In the genomic region with DNA sequence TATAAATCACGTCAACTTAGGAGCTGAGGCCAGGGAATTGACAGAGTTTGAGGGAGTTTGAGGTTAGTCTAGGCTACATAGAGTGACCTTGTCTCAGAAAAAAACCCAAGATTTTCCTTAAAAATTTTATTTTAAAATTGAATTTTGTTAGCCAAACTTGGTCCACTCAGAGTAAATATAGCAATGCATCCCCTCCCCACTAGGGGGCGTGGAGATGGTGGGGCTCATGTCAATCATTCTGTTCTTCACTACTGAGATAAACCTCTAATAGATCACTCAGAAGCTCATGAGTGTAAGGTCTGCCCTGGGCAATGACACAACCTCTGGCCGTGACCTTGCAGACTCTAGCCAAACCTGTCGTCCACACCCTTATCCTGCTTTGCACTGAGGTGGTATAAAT, we compare ENCODE assay signal across 28 mouse cellular contexts. TPM values are rescaled to one million over a fixed set of nuclear protein-coding genes. Genes with fewer than 3 reads are reported as not detected.
A peak's percentile ranks its signal among the peaks of the same experiment; 100 is the strongest.
DNase-seq lines count a peak whose midpoint lies in the region; ATAC-seq and TF ChIP-seq lines count a peak whose summit lies in the region.
"Not testable (repeated sequence)": the region's sequence is repeated elsewhere in the genome, so short reads cannot be mapped to it uniquely, and the experiment has no call there.
"Had no signal": no experiment of that assay in that cellular context is flagged by ENCODE, and none has a peak within 500 bp of the region (broad histone marks: within the 10 kb centered on the region; RNA-seq: fewer than 3 reads in every experiment).

No protein-coding gene starts in this region.

- not testable (repeated sequence) for H3K4me2 ChIP-seq in forebrain, postnatal 0 days (ENCODE audit: low read depth); hindbrain, postnatal 0 days (ENCODE audit: low read depth, low read length); lung, embryonic 14.5 days

- TF ChIP-seq POLR2A in small intestine, adult 2 months (IDR thresholded peaks at IDR 0.05; ENCODE audit: low read depth, low read length), result not testable (repeated sequence)

- DNase-seq in G1E (ENCODE audit: low spot score); forebrain, postnatal 0 days; hindbrain, postnatal 0 days (ENCODE audit: low spot score); layer of hippocampus, adult 2 months (ENCODE audit: low spot score in 2 of 2); lung, embryonic 14.5 days: not testable (repeated sequence)
- DNase-seq in thymus, postnatal 25 days, result peak; percentile 9

- H3K36me3 ChIP-seq in G1E (replicated peaks); forebrain, postnatal 0 days (ENCODE audit: insufficient read depth); hindbrain, postnatal 0 days (ENCODE audit: insufficient read depth, low read length); lung, embryonic 14.5 days (ENCODE audit: insufficient read depth); small intestine, adult 2 months (ENCODE audit: control insufficient read depth, insufficient read depth, low read length): not testable (repeated sequence)

- H3K27me3 ChIP-seq in G1E (ENCODE audit: insufficient read depth, low read length); forebrain, postnatal 0 days (ENCODE audit: insufficient read depth, low read length); hindbrain, postnatal 0 days (ENCODE audit: insufficient read depth, low read length); lung, embryonic 14.5 days (ENCODE audit: insufficient read depth, low read length); small intestine, adult 2 months (ENCODE audit: control insufficient read depth, insufficient read depth, low read length): not testable (repeated sequence)

- TF ChIP-seq CTCF in G1E (IDR thresholded peaks at IDR 0.05; ENCODE audit: low read depth, low read length), result peak; percentile 26; the same call in 1 of the 2 replicates
- 0 out of 2 replicates have a peak, but pooled peaks have one; percentile 8 for TF ChIP-seq CTCF in forebrain, postnatal 0 days (IDR thresholded peaks at IDR 0.05; ENCODE audit: low read depth)
- peak; percentile 25 for TF ChIP-seq CTCF in hindbrain, postnatal 0 days (IDR thresholded peaks at IDR 0.05; ENCODE audit: low read depth)
- TF ChIP-seq CTCF in layer of hippocampus, adult 2 months (conservative IDR thresholded peaks at IDR 0.05), result peak; percentile 69
- TF ChIP-seq CTCF in lung, embryonic 14.5 days (IDR thresholded peaks at IDR 0.05; ENCODE audit: low read depth), result peak; percentile 39
- TF ChIP-seq CTCF in small intestine, adult 2 months (IDR thresholded peaks at IDR 0.05; ENCODE audit: extremely low read depth, insufficient read length, insufficient replicate concordance, low read depth, low read length), result peak; percentile 27; the same call in 1 of the 2 replicates

- H3K4me1 ChIP-seq in G1E (ENCODE audit: insufficient read depth, low read depth, low read length); forebrain, postnatal 0 days (ENCODE audit: insufficient read depth); hindbrain, postnatal 0 days (ENCODE audit: insufficient read depth, low read length); lung, embryonic 14.5 days (ENCODE audit: insufficient read depth); small intestine, adult 2 months (ENCODE audit: control insufficient read depth, insufficient read depth, insufficient read length, low read length): not testable (repeated sequence)

- H3K27ac ChIP-seq in forebrain, postnatal 0 days (ENCODE audit: low read depth, low read length); hindbrain, postnatal 0 days; layer of hippocampus, adult 2 months; lung, embryonic 14.5 days (ENCODE audit: low read depth); small intestine, adult 2 months (ENCODE audit: insufficient read depth, low read depth, low read length): not testable (repeated sequence)

- not testable (repeated sequence) for ATAC-seq in G1E (ENCODE audit: extremely low read depth, insufficient number of reproducible peaks, low FRiP score, poor library complexity, severe bottlenecking); forebrain, postnatal 0 days; hindbrain, postnatal 0 days; lung, embryonic 14.5 days (ENCODE audit: insufficient read depth)

- not testable (repeated sequence) for H3K9ac ChIP-seq in forebrain, postnatal 0 days; hindbrain, postnatal 0 days (replicated peaks; ENCODE audit: low read length); lung, embryonic 14.5 days

- not testable (repeated sequence) for H3K9me3 ChIP-seq in G1E (replicated peaks); forebrain, postnatal 0 days (ENCODE audit: low read length); hindbrain, postnatal 0 days (ENCODE audit: low read length); lung, embryonic 14.5 days (ENCODE audit: low read depth, low read length)

- not testable (repeated sequence) for H3K4me3 ChIP-seq in G1E (ENCODE audit: low read depth, low read length); forebrain, postnatal 0 days (ENCODE audit: low read depth, low read length); hindbrain, postnatal 0 days (ENCODE audit: low read length); layer of hippocampus, adult 2 months; lung, embryonic 14.5 days (ENCODE audit: low read depth, low read length); small intestine, adult 2 months (ENCODE audit: low read depth, low read length)

- WGBS in forebrain, postnatal 0 days, result 67% methylated on average over 4 of the region's 4 CpGs
- WGBS in hindbrain, postnatal 0 days, result 67% methylated on average over 4 of the region's 4 CpGs
- 67% methylated on average over 4 of the region's 4 CpGs for WGBS in lung, embryonic 14.5 days
- 55% methylated on average over 4 of the region's 4 CpGs for WGBS in small intestine, adult 2 months

RNA-seq across cellular contexts. Expression of a gene that starts 21.4 kb away (rescaled TPM):
- not detected in 2 replicates for total RNA-seq in G1E (2014; fragmentation: Nextera tagmentation)
- total RNA-seq in G1E (2017), result 0.11 TPM in 1 of 2 replicates, not detected in the other
- not detected in 2 replicates for polyA plus RNA-seq in G1E (2012)
- not detected in 2 replicates for total RNA-seq in forebrain, postnatal 0 days (2014; rRNA removed)
- polyA plus RNA-seq in forebrain, postnatal 0 days (2015; fragmentation: Nextera tagmentation; extraction: Ambion mirVana), result not detected in 2 replicates
- not detected in 2 replicates for total RNA-seq in hindbrain, postnatal 0 days (2014; rRNA removed)
- not detected in 2 replicates for polyA plus RNA-seq in hindbrain, postnatal 0 days (2015; fragmentation: Nextera tagmentation; extraction: Ambion mirVana)
- total RNA-seq in layer of hippocampus, adult 2 months (2021), result not detected
- polyA plus RNA-seq in lung, embryonic 14.5 days (2014; fragmentation: Nextera tagmentation; extraction: Ambion mirVana), result not detected in 2 replicates
- polyA plus RNA-seq in small intestine, adult 2 months (2012; rRNA removed), result not detected in 2 replicates
- total RNA-seq: adrenal gland, adult 8-10 months; adrenal gland, postnatal 4 days; gastrocnemius, postnatal 25 days; heart, adult 18-20 months; heart, postnatal 10 days; hematopoietic stem cell, adult 5-6 weeks; left cerebral cortex, postnatal 14 days; megakaryocyte progenitor cell, adult 5-6 weeks had no signal
- polyA plus RNA-seq: C2C12; embryonic facial prominence, embryonic 11.5 days; forebrain, embryonic 13.5 days; heart, embryonic 12.5 days; hindbrain, embryonic 14.5 days; intestine, embryonic 14.5 days; large intestine, adult 2 months; limb, embryonic 11.5 days; liver, embryonic 16.5 days; midbrain, embryonic 10.5 days; midbrain, embryonic 15.5 days; neural tube, embryonic 11.5 days; thymus, postnatal 0 days had no signal

RNA-seq across cellular contexts. Expression of a gene that starts 45.2 kb away (rescaled TPM):
- total RNA-seq in G1E (2014; fragmentation: Nextera tagmentation) (not detected in 2 replicates), G1E (2017) (0.23 and 0.44 TPM in 2 replicates)
- not detected in 2 replicates for polyA plus RNA-seq in G1E (2012)
- total RNA-seq in forebrain, postnatal 0 days (2014; rRNA removed), result 56.3 and 78.2 TPM in 2 replicates
- polyA plus RNA-seq in forebrain, postnatal 0 days (2015; fragmentation: Nextera tagmentation; extraction: Ambion mirVana), result 7.3 and 10.2 TPM in 2 replicates
- total RNA-seq in hindbrain, postnatal 0 days (2014; rRNA removed), result 82.3 and 84.4 TPM in 2 replicates
- polyA plus RNA-seq in hindbrain, postnatal 0 days (2015; fragmentation: Nextera tagmentation; extraction: Ambion mirVana), result 8.7 and 11.2 TPM in 2 replicates
- 10 to 100 TPM; 84.4 to 92.7 TPM for total RNA-seq in layer of hippocampus, adult 2 months (2021)
- polyA plus RNA-seq in lung, embryonic 14.5 days (2014; fragmentation: Nextera tagmentation; extraction: Ambion mirVana), result 16.1 and 18.4 TPM in 2 replicates
- 2.6 and 3.4 TPM in 2 replicates for polyA plus RNA-seq in small intestine, adult 2 months (2012; rRNA removed)
- total RNA-seq: megakaryocyte progenitor cell, adult 5-6 weeks had no signal

RNA-seq across cellular contexts. Expression of a gene that starts 55.4 kb away (rescaled TPM):
- total RNA-seq in G1E (2014; fragmentation: Nextera tagmentation), result not detected in 2 replicates
- total RNA-seq in G1E (2017), result not detected in 2 replicates
- not detected in 2 replicates for polyA plus RNA-seq in G1E (2012)
- total RNA-seq in forebrain, postnatal 0 days (2014; rRNA removed), result 0.24 TPM in 1 of 2 replicates, not detected in the other
- 0.19 and 0.24 TPM in 2 replicates for polyA plus RNA-seq in forebrain, postnatal 0 days (2015; fragmentation: Nextera tagmentation; extraction: Ambion mirVana)
- total RNA-seq in hindbrain, postnatal 0 days (2014; rRNA removed), result not detected in 2 replicates
- not detected in 2 replicates for polyA plus RNA-seq in hindbrain, postnatal 0 days (2015; fragmentation: Nextera tagmentation; extraction: Ambion mirVana)
- total RNA-seq in layer of hippocampus, adult 2 months (2021), result not detected
- polyA plus RNA-seq in lung, embryonic 14.5 days (2014; fragmentation: Nextera tagmentation; extraction: Ambion mirVana), result not detected in 2 replicates
- 0.09 TPM in 1 of 2 replicates, not detected in the other for polyA plus RNA-seq in small intestine, adult 2 months (2012; rRNA removed)
- total RNA-seq: adrenal gland, adult 8-10 months; adrenal gland, postnatal 4 days; gastrocnemius, postnatal 25 days; heart, adult 18-20 months; heart, postnatal 10 days; hematopoietic stem cell, adult 5-6 weeks; left cerebral cortex, postnatal 14 days; megakaryocyte progenitor cell, adult 5-6 weeks had no signal
- polyA plus RNA-seq: C2C12; embryonic facial prominence, embryonic 11.5 days; forebrain, embryonic 13.5 days; heart, embryonic 12.5 days; hindbrain, embryonic 14.5 days; intestine, embryonic 14.5 days; large intestine, adult 2 months; limb, embryonic 11.5 days; liver, embryonic 16.5 days; midbrain, embryonic 10.5 days; midbrain, embryonic 15.5 days; neural tube, embryonic 11.5 days; thymus, postnatal 0 days had no signal

RNA-seq across cellular contexts. Expression of a gene that starts 58.0 kb away (rescaled TPM):
- total RNA-seq in G1E (2014; fragmentation: Nextera tagmentation) (133 and 230 TPM in 2 replicates), G1E (2017) (413 and 422 TPM in 2 replicates)
- polyA plus RNA-seq in G1E (2012), result 429 and 438 TPM in 2 replicates
- 177 and 216 TPM in 2 replicates for total RNA-seq in forebrain, postnatal 0 days (2014; rRNA removed)
- polyA plus RNA-seq in forebrain, postnatal 0 days (2015; fragmentation: Nextera tagmentation; extraction: Ambion mirVana), result 695 and 816 TPM in 2 replicates
- 56.2 and 73.8 TPM in 2 replicates for total RNA-seq in hindbrain, postnatal 0 days (2014; rRNA removed)
- 764 and 779 TPM in 2 replicates for polyA plus RNA-seq in hindbrain, postnatal 0 days (2015; fragmentation: Nextera tagmentation; extraction: Ambion mirVana)
- 100 to 1,000 TPM; 295 to 309 TPM for total RNA-seq in layer of hippocampus, adult 2 months (2021)
- polyA plus RNA-seq in lung, embryonic 14.5 days (2014; fragmentation: Nextera tagmentation; extraction: Ambion mirVana), result 599 and 638 TPM in 2 replicates
- 0.58 and 1.6 TPM in 2 replicates for polyA plus RNA-seq in small intestine, adult 2 months (2012; rRNA removed)

RNA-seq across cellular contexts. Expression of a gene that starts 58.1 kb away (rescaled TPM):
- total RNA-seq in G1E (2014; fragmentation: Nextera tagmentation), result 4.7 and 5.0 TPM in 2 replicates
- 16.0 and 16.8 TPM in 2 replicates for total RNA-seq in G1E (2017)
- 8.0 and 8.8 TPM in 2 replicates for polyA plus RNA-seq in G1E (2012)
- 12.2 and 12.9 TPM in 2 replicates for total RNA-seq in forebrain, postnatal 0 days (2014; rRNA removed)
- 6.4 and 7.2 TPM in 2 replicates for polyA plus RNA-seq in forebrain, postnatal 0 days (2015; fragmentation: Nextera tagmentation; extraction: Ambion mirVana)
- 7.8 and 8.4 TPM in 2 replicates for total RNA-seq in hindbrain, postnatal 0 days (2014; rRNA removed)
- 5.1 and 6.7 TPM in 2 replicates for polyA plus RNA-seq in hindbrain, postnatal 0 days (2015; fragmentation: Nextera tagmentation; extraction: Ambion mirVana)
- 1 to 10 TPM; 7.6 to 8.1 TPM for total RNA-seq in layer of hippocampus, adult 2 months (2021)
- 9.3 and 10.6 TPM in 2 replicates for polyA plus RNA-seq in lung, embryonic 14.5 days (2014; fragmentation: Nextera tagmentation; extraction: Ambion mirVana)
- 5.5 and 11.3 TPM in 2 replicates for polyA plus RNA-seq in small intestine, adult 2 months (2012; rRNA removed)

Comparison
In these comparisons a context has a peak if more than half of its experiments do, and no peak if none do; other contexts are left out.
1. CTCF ChIP-seq: peak in every context shown above with its lines; median percentile 69 in layer of hippocampus, adult 2 months; 39 in lung, embryonic 14.5 days; 27 in small intestine, adult 2 months; 26 in G1E; 25 in hindbrain, postnatal 0 days; 8 in forebrain, postnatal 0 days.